Mouse (Mus musculus): ENCODE measurements at regions not wholly inside any gene's neighbourhood (a gene's known extent, or its start where the extent isn't known, plus 50 kb on each side); places are given as distances from the start of the nearest gene placed in this dataset.

- DNase-seq (ENCODE audit: low read depth, low spot score): peak; percentile 68
Observed at GRCm38 (mm10) chr1:45745136-45745535, 49.8 kb upstream of the Wdr75 start.

All from 3T3-L1 (cell line).